Mouse (Mus musculus) limb, embryonic 11.5 days (tissue): ENCODE results near the gene Cpne5. TPM values are rescaled to one million over a fixed set of nuclear protein-coding genes. Genes with fewer than 3 reads are reported as not detected.

Source experiments
- ATAC-seq: fragments of 200-750 bp; cut with Nextera tagmentation; 2 replicates; pipeline ENCODE4 v1.8.0; 2017; ENCODE audit warnings: low read depth; ENCODE audit not compliant: insufficient number of reproducible peaks, low FRiP score, low TSS enrichment
- DNase-seq: peaks from one replicate; pipeline ENCODE4 v3.0.0-alpha.2; 2015; ENCODE audit warnings: low spot score
- H3K27ac ChIP-seq: fragments of 300-500 bp; sonication (generic); replicated peaks from 2 replicates; pipeline ENCODE4 v1.5.1; 2014; ENCODE audit warnings: low read depth, mild to moderate bottlenecking, low read length
- H3K27me3 ChIP-seq: fragments of 300-500 bp; sonication (generic); 2 replicates; pipeline ENCODE4 v1.6.1; 2014; ENCODE audit warnings: mild to moderate bottlenecking, low read length, mixed read lengths; ENCODE audit not compliant: control insufficient read depth, insufficient read depth
- H3K36me3 ChIP-seq: fragments of 300-500 bp; sonication (generic); 2 replicates; pipeline ENCODE4 v1.6.1; 2014; ENCODE audit warnings: mild to moderate bottlenecking, low read length, moderate library complexity, mixed read lengths; ENCODE audit not compliant: control insufficient read depth, insufficient read depth
- H3K4me1 ChIP-seq: fragments of 300-500 bp; sonication (generic); 2 replicates; pipeline ENCODE4 v1.6.1; 2014; ENCODE audit warnings: low read length, mixed read lengths; ENCODE audit not compliant: control insufficient read depth, insufficient read depth
- H3K4me2 ChIP-seq: fragments of 300-500 bp; sonication (generic); 2 replicates; pipeline ENCODE4 v1.6.1; 2014; ENCODE audit warnings: low read depth, mild to moderate bottlenecking, moderate library complexity; ENCODE audit not compliant: severe bottlenecking
- H3K4me3 ChIP-seq: fragments of 300-500 bp; sonication (generic); 2 replicates; pipeline ENCODE4 v1.5.1; 2014; ENCODE audit warnings: low read depth, low read length
- H3K9ac ChIP-seq: fragments of 300-500 bp; sonication (generic); 2 replicates; pipeline ENCODE4 v1.6.1; 2014; ENCODE audit warnings: mild to moderate bottlenecking, low read length
- H3K9me3 ChIP-seq: fragments of 300-500 bp; sonication (generic); 2 replicates; pipeline ENCODE4 v1.6.1; 2016; ENCODE audit warnings: low read length; ENCODE audit not compliant: control insufficient read depth
- WGBS: fragments of 180-500 bp; shearing (Covaris S2); extraction: QIAGEN DNeasy Blood & Tissue Kit; methylation state at CpG from one replicate; pipeline ENCODE4 v1.1.7; 2014; 5-methylcytosine and 5-hydroxymethylcytosine counted together
- polyA plus RNA-seq: library from polyadenylated mRNA; unstranded; fragments of >200 nt; fragmentation: Nextera tagmentation; extraction: Ambion mirVana; gene quantifications from 2 replicates; pipeline ENCODE4 v1.2.1, GENCODE M21; 2014

Cpne5 gene
- polyA plus RNA-seq, 1 experiment from 2014 or later = 4.1 TPM

- H3K4me1 ChIP-seq = no peaks in the 10 kb centered on the region
- DNase-seq (no peak), ATAC-seq (no peak)
- H3K4me2 ChIP-seq = no peak overlapping the region
- H3K27me3 ChIP-seq = no peaks in the 10 kb centered on the region
- no peaks in the 10 kb centered on the region; the same call in 1 of the 2 replicates for H3K9me3 ChIP-seq
- no peak overlapping the region for H3K9ac ChIP-seq
- no peak overlapping the region for H3K27ac ChIP-seq
- 78% methylated on average over 14 of the region's 14 CpGs for WGBS
- H3K36me3 ChIP-seq = no peaks in the 10 kb centered on the region
- no peak overlapping the region for H3K4me3 ChIP-seq
Observed at GRCm38 (mm10) chr17:29147273-29147672, 90.7 kb downstream of the Cpne5 start.

- Histone ChIP-seq H3K4me2 (no peak overlapping the region), H3K27me3 (no peaks in the 10 kb centered on the region), H3K36me3 (no peaks in the 10 kb centered on the region), H3K9ac (no peak overlapping the region), H3K9me3 (no peaks in the 10 kb centered on the region; the same call in 1 of the 2 replicates), H3K27ac (no peak overlapping the region), H3K4me1 (no peaks in the 10 kb centered on the region), H3K4me3 (no peak overlapping the region)
- DNase-seq (no peak), ATAC-seq (no peak)
- 89% methylated on average over 12 of the region's 12 CpGs for WGBS
Observed at GRCm38 (mm10) chr17:29145101-29145500, 92.9 kb downstream of the Cpne5 start.

GRCm38 (mm10) chr17:29143266-29143665 is 94.7 kb downstream of the Cpne5 start:
- H3K4me3 ChIP-seq = no peak overlapping the region
- no peaks in the 10 kb centered on the region; the same call in 1 of the 2 replicates for H3K9me3 ChIP-seq
- H3K27ac ChIP-seq = no peak overlapping the region
- DNase-seq (no peak), ATAC-seq (no peak)
- no peak overlapping the region for H3K9ac ChIP-seq
- no peaks in the 10 kb centered on the region for H3K36me3 ChIP-seq
- H3K4me2 ChIP-seq = no peak overlapping the region
- no peaks in the 10 kb centered on the region for H3K27me3 ChIP-seq
- H3K4me1 ChIP-seq = no peaks in the 10 kb centered on the region
- 84% methylated on average over 8 of the region's 8 CpGs for WGBS

- DNase-seq = no peak
- no peaks in the 10 kb centered on the region; the same call in 1 of the 2 replicates for H3K9me3 ChIP-seq
- H3K36me3 ChIP-seq = no peaks in the 10 kb centered on the region
- no peak overlapping the region for H3K27ac ChIP-seq
- ATAC-seq = no peak
- H3K4me1 ChIP-seq = no peaks in the 10 kb centered on the region
- H3K9ac ChIP-seq = no peak overlapping the region
- 92% methylated on average over 3 of the region's 3 CpGs for WGBS
- H3K27me3 ChIP-seq = no peaks in the 10 kb centered on the region
- H3K4me3 ChIP-seq = no peak overlapping the region
- no peak overlapping the region for H3K4me2 ChIP-seq
Observed at GRCm38 (mm10) chr17:29141577-29141976, 96.4 kb downstream of the Cpne5 start.

GRCm38 (mm10) chr17:29137906-29138305 is 100.1 kb downstream of the Cpne5 start:
- Histone ChIP-seq H3K9me3 (no peaks in the 10 kb centered on the region), H3K9ac (no peak overlapping the region), H3K27ac (no peak overlapping the region), H3K4me3 (no peak overlapping the region), H3K4me2 (no peak overlapping the region), H3K27me3 (no peaks in the 10 kb centered on the region), H3K4me1 (no peaks in the 10 kb centered on the region), H3K36me3 (no peaks in the 10 kb centered on the region)
- 74% methylated on average over 7 of the region's 7 CpGs for WGBS
- no peak for DNase-seq
- no peak for ATAC-seq

GRCm38 (mm10) chr17:29136236-29136635 is 101.7 kb downstream of the Cpne5 start:
- Histone ChIP-seq H3K4me2 (no peak overlapping the region), H3K36me3 (no peaks in the 10 kb centered on the region), H3K4me3 (no peak overlapping the region), H3K9ac (no peak overlapping the region), H3K9me3 (no peaks in the 10 kb centered on the region), H3K27me3 (no peaks in the 10 kb centered on the region), H3K27ac (no peak overlapping the region), H3K4me1 (no peaks in the 10 kb centered on the region)
- WGBS = 65% methylated on average over 6 of the region's 6 CpGs
- DNase-seq (no peak), ATAC-seq (no peak)

- WGBS = 75% methylated on average over 5 of the region's 5 CpGs
- Histone ChIP-seq H3K4me2 (no peak overlapping the region), H3K9me3 (no peaks in the 10 kb centered on the region), H3K9ac (no peak overlapping the region), H3K27me3 (no peaks in the 10 kb centered on the region), H3K27ac (no peak overlapping the region), H3K36me3 (no peaks in the 10 kb centered on the region), H3K4me1 (no peaks in the 10 kb centered on the region), H3K4me3 (no peak overlapping the region)
- DNase-seq (no peak), ATAC-seq (no peak)
Observed at GRCm38 (mm10) chr17:29135066-29135465, 102.9 kb downstream of the Cpne5 start.

GRCm38 (mm10) chr17:29129341-29129740 is 108.6 kb downstream of the Cpne5 start:
- no peak overlapping the region for H3K4me3 ChIP-seq
- no peak overlapping the region for H3K27ac ChIP-seq
- no peak overlapping the region for H3K4me2 ChIP-seq
- no peak overlapping the region for H3K9ac ChIP-seq
- H3K9me3 ChIP-seq = no peaks in the 10 kb centered on the region
- no peaks in the 10 kb centered on the region for H3K4me1 ChIP-seq
- no peak for ATAC-seq
- no peak for DNase-seq
- no peaks in the 10 kb centered on the region for H3K27me3 ChIP-seq
- no peaks in the 10 kb centered on the region for H3K36me3 ChIP-seq
- WGBS = 71% methylated on average over 5 of the region's 5 CpGs

- no peaks in the 10 kb centered on the region for H3K4me1 ChIP-seq
- no peaks in the 10 kb centered on the region for H3K27me3 ChIP-seq
- H3K9ac ChIP-seq = no peak overlapping the region
- no peaks in the 10 kb centered on the region for H3K9me3 ChIP-seq
- DNase-seq = no peak
- ATAC-seq = no peak
- H3K36me3 ChIP-seq = no peaks in the 10 kb centered on the region
- 89% methylated on average over 3 of the region's 3 CpGs for WGBS
- H3K4me3 ChIP-seq = no peak overlapping the region
- H3K27ac ChIP-seq = no peak overlapping the region
- no peak overlapping the region for H3K4me2 ChIP-seq
Observed at GRCm38 (mm10) chr17:29126561-29126960, 111.4 kb downstream of the Cpne5 start.
